Mouse (Mus musculus) spleen, adult 2 months (tissue): ENCODE data around the gene Use1. TPM values are rescaled to one million over a fixed set of nuclear protein-coding genes. Genes with fewer than 3 reads are reported as not detected.
"Not testable (repeated sequence)": the region's sequence is repeated elsewhere in the genome, so short reads cannot be mapped to it uniquely, and the experiment has no call there.

Experiments used
- DNase-seq, 2 experiments: peaks; one replicate each; pipeline versions ENCODE4 v3.0.0 to v3.0.0-alpha.2; 2012 to 2021; ENCODE audit warnings: low spot score in 2 of 2, low read depth in 1 of 2
- H3K27ac ChIP-seq: fragments of 200-500 bp; 2 replicates; pipeline ENCODE4 v1.5.1; 2012; ENCODE audit warnings: low read length, inconsistent platforms; ENCODE audit not compliant: insufficient read depth
- H3K27me3 ChIP-seq: fragments of 200-500 bp; 2 replicates; pipeline ENCODE4 v1.6.1; 2012; ENCODE audit warnings: mild to moderate bottlenecking, moderate library complexity, low read length, inconsistent platforms; ENCODE audit not compliant: control insufficient read depth, insufficient read depth
- H3K36me3 ChIP-seq: fragments of 200-500 bp; 2 replicates; pipeline ENCODE4 v1.6.1; 2012; ENCODE audit warnings: mild to moderate bottlenecking, low read length, inconsistent platforms; ENCODE audit not compliant: control insufficient read depth, insufficient read depth
- H3K4me1 ChIP-seq: fragments of 200-500 bp; 2 replicates; pipeline ENCODE4 v1.6.1; 2011; ENCODE audit warnings: inconsistent platforms; ENCODE audit not compliant: control insufficient read depth, insufficient read depth, insufficient read length
- H3K4me3 ChIP-seq: fragments of 200-500 bp; 2 replicates; pipeline ENCODE4 v1.5.1; 2011; ENCODE audit warnings: mild to moderate bottlenecking, inconsistent platforms; ENCODE audit not compliant: insufficient read depth, insufficient read length; ENCODE audit errors: extremely low read depth
- CTCF ChIP-seq: fragments of 200-500 bp; IDR thresholded peaks from 2 replicates; pipeline ENCODE4 v1.5.1; 2011; ENCODE audit warnings: mild to moderate bottlenecking, inconsistent platforms; ENCODE audit not compliant: insufficient read depth, insufficient read length, insufficient replicate concordance; ENCODE audit errors: extremely low read depth
- POLR2A ChIP-seq: fragments of 200-500 bp; IDR thresholded peaks from 2 replicates; pipeline ENCODE4 v1.6.1; 2011; ENCODE audit warnings: low read depth, low read length, inconsistent platforms
- WGBS: fragments of 180-500 bp; shearing (Covaris S2); methylation state at CpG from one replicate; pipeline ENCODE4 v1.1.7; 2018; 5-methylcytosine and 5-hydroxymethylcytosine counted together
- polyA plus RNA-seq: library from polyadenylated mRNA; depleted of rRNA; stranded (reverse); fragments of >200 nt; gene quantifications from 2 replicates; pipeline ENCODE4 v1.2.3, GENCODE M21; 2012; rRNA removed

The Use1 gene
- polyA plus RNA-seq = 104 and 113 TPM in 2 replicates

DNA sequence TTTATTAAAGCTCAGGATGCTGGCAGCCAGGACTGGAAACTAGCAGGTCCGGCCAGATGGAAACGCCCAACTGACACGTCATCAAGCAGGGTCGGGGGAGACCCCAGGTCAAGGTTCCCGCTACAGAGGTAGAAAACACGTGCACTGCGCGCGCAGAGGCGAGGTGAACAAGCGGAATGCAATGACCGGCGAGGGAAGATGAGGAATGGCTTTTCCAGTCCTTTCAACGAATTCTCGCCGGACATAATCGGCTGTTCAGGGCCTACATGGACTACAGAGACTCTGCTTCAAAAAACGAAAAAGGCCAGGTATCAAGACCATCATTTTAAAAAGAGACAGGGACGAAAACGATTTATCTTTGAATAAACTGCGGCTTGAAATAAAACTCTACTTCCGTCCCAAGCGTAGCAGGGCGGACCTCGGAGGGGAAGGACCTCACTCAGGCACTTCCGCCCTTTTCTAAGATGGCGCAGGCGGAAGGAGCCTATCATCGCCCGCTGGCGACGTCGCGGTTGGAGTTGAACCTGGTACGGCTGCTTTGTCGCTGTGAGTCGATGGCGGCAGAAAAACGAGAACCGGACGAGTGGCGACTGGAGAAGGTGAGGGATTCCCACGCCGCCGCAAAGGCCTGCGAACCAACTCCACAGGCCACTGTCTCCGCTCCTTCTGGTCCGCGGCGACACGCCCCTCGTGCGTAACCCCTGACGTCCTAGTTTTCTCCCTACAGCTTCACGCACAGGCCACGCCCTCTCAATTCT is at the start of gene Use1:
Gene Use1, plus strand, starts transcription at position 78 of the 758 bp plus-strand sequence.
- TF ChIP-seq POLR2A (peak; percentile 25), CTCF (no peak)
- no peaks in the 10 kb centered on the region for H3K27me3 ChIP-seq
- no peaks in the 10 kb centered on the region for H3K4me1 ChIP-seq
- peak within 1 kb of the TSS; percentile 96 for H3K27ac ChIP-seq
- WGBS = under 1% methylated on average over 56 of the region's 56 CpGs
- H3K4me3 ChIP-seq = peak within 1 kb of the TSS; percentile 85
- H3K36me3 ChIP-seq = no peaks in the 10 kb centered on the region
- peak; percentile 88 to 90 for DNase-seq

DNA sequence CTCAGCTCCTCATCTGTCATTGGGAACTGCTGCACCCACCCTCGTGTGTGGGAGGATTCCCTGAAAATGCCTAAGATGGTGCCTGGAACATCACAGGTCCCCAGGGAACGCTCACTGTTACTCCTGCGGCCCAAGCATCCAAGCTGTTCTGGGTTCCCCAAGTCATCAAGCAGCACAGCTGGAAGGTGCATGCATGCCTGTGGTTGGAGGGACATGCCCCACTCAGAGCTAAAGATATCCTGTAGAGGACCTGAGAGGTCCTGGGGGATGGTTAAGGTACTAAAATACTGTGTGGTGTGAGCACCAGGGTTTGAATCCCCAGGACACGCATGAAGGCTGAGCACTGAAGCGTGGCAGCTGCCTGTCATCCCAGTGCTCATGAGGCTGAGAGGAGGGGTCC is 48.0 kb upstream of the Use1 start:
- H3K27me3 ChIP-seq, H3K4me1 ChIP-seq, H3K4me3 ChIP-seq, H3K27ac ChIP-seq, DNase-seq: not testable (repeated sequence)
- peaks cover 24% of the 10 kb centered on the region for H3K36me3 ChIP-seq
- WGBS = 75% methylated on average over 5 of the region's 5 CpGs

DNA sequence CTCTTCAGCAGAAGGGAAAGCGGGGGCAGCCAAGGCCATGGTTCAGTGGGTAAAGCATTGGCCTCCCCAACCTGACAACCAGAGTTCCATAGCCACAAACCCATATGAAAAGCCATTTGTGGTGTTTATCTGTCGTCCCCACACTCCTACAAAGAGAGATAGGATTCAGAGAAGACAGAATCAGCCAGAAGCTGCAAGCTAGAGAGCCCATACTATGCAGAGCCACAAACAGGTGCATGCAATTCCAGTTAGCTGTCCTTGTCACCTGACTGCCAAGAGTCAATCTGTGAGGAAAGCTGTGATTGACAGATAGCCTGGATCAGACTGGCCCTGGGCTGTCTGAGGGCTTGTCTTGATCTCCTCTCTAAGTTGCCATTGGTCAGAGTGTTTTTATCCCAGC is 46.9 kb upstream of the Use1 start:
- not testable (repeated sequence) for H3K4me3 ChIP-seq, H3K27me3 ChIP-seq, DNase-seq, H3K27ac ChIP-seq, H3K4me1 ChIP-seq
- WGBS = 73% methylated on average over 2 of the region's 2 CpGs
- H3K36me3 ChIP-seq = peaks cover 32% of the 10 kb centered on the region

DNA sequence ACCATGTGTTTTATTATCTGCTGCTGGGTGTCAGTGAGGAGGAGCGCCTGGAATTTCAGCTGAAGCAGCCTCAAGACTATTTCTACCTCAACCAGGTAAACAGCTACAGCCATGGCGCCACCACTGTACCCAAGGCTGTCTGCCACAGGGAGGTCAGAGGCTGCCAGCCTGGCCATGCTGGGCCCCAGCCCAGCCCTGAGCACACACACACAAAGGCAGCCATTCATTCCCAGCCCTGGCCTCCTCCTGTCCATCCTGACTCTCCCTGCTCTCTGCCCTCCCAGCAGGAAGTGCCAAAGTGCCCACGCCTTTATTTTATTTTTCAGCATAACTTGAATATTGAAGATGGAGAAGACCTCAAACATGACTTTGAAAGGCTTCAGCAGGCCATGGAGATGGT is 43.7 kb upstream of the Use1 start:
- peaks cover 36% of the 10 kb centered on the region for H3K36me3 ChIP-seq
- TF ChIP-seq POLR2A = no peak
- no peak for TF ChIP-seq CTCF
- DNase-seq = no peak
- no peaks in the 10 kb centered on the region; the same call in 1 of the 2 replicates for H3K4me1 ChIP-seq
- H3K27me3 ChIP-seq = no peaks in the 10 kb centered on the region
- no peak overlapping the region for H3K4me3 ChIP-seq
- no peak overlapping the region for H3K27ac ChIP-seq
- 93% methylated on average over 3 of the region's 3 CpGs for WGBS

DNA sequence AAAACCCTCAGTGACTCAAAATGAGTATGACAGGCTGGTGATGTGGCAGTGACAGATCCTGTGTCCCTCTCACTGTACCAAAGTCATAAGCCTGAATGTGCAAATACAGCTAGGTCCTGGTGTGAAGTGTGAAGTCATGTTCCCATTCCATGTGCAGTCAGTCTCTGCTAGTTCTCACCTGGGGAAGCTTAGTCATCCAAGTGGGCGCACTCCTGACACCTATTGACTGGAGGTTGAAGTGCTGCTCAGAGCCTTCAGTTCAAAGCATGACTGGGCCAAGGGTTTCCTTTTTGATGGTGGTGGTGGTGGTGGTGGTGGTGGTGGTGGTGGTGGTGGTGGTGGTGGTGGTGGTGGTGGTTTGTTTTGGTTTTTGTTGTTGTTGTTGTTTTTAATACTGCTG is 41.8 kb upstream of the Use1 start:
- H3K36me3 ChIP-seq = peaks cover 52% of the 10 kb centered on the region

DNA sequence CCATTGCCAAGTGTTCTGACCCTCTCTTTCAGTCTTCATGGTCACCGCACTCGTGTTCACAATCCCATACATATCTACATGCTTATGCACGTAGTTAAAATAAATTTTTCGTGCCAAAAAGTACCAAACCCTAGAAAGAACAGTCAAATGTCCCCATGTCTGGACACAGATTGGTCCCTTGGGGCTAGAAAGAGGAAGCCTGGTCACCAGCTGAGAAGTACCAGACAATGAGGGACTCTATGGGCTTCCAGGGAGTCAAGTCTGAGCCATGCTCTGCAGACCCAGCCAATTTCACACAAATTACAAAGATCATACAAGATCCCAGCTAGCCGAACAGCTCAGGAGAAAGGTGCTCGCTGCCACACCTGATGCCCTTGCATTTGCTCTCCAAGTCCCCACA is 28.8 kb upstream of the Use1 start:
- not testable (repeated sequence) for H3K27me3 ChIP-seq, H3K4me3 ChIP-seq, DNase-seq, H3K27ac ChIP-seq, H3K4me1 ChIP-seq
- 87% methylated on average over 6 of the region's 6 CpGs for WGBS
- H3K36me3 ChIP-seq = peaks cover 29% of the 10 kb centered on the region

More for the DNA sequence above, 41.8 kb upstream of the Use1 start:
- peak in 1 of 2 experiments; percentile 38 for DNase-seq
- TF ChIP-seq CTCF (peak; percentile 26; the same call in 1 of the 2 replicates), POLR2A (no peak)
- Histone ChIP-seq H3K4me1 (no peaks in the 10 kb centered on the region; the same call in 1 of the 2 replicates), H3K27ac (no peak overlapping the region), H3K27me3 (no peaks in the 10 kb centered on the region), H3K4me3 (no peak overlapping the region)
- WGBS = 94% methylated on average over 1 of the region's 1 CpGs

DNA sequence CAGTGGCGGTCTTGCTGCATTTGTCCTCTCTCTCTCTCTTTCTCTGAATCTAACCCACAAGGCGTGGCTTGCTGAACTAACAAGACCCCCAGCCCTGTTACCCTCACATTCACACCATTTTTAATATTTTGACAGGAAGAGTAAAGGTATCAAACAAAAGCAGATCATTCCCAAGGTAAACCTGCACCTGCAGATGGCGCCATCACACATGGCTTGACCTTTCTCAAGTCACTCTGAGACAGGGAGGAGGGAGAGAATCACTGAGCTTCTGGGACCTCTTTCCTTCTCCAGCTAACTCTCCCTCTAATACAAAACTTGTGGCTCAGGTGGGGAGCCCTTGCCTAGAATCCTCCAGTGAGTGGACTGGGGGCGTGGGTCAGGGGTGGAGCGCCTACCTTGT is 26.0 kb upstream of the Use1 start:
- H3K4me1 ChIP-seq = no peaks in the 10 kb centered on the region
- H3K36me3 ChIP-seq = peaks cover 37% of the 10 kb centered on the region
- no peak overlapping the region for H3K27ac ChIP-seq
- TF ChIP-seq POLR2A = no peak
- peak; percentile 28; the same call in 1 of the 2 replicates for TF ChIP-seq CTCF
- peak in 1 of 2 experiments; percentile 28 for DNase-seq
- H3K4me3 ChIP-seq = no peak overlapping the region
- H3K27me3 ChIP-seq = no peaks in the 10 kb centered on the region
- WGBS = 91% methylated on average over 5 of the region's 5 CpGs
